Mouse (Mus musculus) lung, postnatal 0 days (tissue): ENCODE data around the gene Kif1c. TPM values are rescaled to one million over a fixed set of nuclear protein-coding genes. Genes with fewer than 3 reads are reported as not detected.

Experiments
- ATAC-seq: fragments of 200-750 bp; cut with Nextera tagmentation; 2 replicates; pipeline ENCODE4 v1.8.0; 2017; ENCODE audit warnings: moderate library complexity
- DNase-seq: peaks from one replicate; pipeline ENCODE4 v3.0.0-alpha.2; 2016; ENCODE audit warnings: low spot score
- H3K27ac ChIP-seq: fragments of 300-500 bp; sonication (generic); 2 replicates; pipeline ENCODE4 v1.5.1; 2014; ENCODE audit warnings: antibody characterized with exemption, mild to moderate bottlenecking, low read length, mixed read lengths
- H3K27me3 ChIP-seq: fragments of 300-500 bp; sonication (generic); replicated peaks from 2 replicates; pipeline ENCODE4 v1.6.1; 2014; ENCODE audit warnings: low read length, mixed read lengths; ENCODE audit not compliant: insufficient read depth
- H3K36me3 ChIP-seq: fragments of 300-500 bp; sonication (generic); 2 replicates; pipeline ENCODE4 v1.6.1; 2014; ENCODE audit warnings: low read length, mixed read lengths; ENCODE audit not compliant: insufficient read depth
- H3K4me1 ChIP-seq: fragments of 300-500 bp; sonication (generic); 2 replicates; pipeline ENCODE4 v1.6.1; 2014; ENCODE audit warnings: antibody characterized with exemption, low read depth, low read length, mixed read lengths; ENCODE audit not compliant: insufficient read depth
- H3K4me2 ChIP-seq: fragments of 300-500 bp; sonication (generic); replicated peaks from 2 replicates; pipeline ENCODE4 v1.6.1; 2014; ENCODE audit warnings: low read depth, mild to moderate bottlenecking, low read length, moderate library complexity, mixed read lengths
- H3K4me3 ChIP-seq: fragments of 300-500 bp; sonication (generic); 2 replicates; pipeline ENCODE4 v1.5.1; 2014; ENCODE audit warnings: low read depth, low read length
- H3K9ac ChIP-seq: fragments of 300-500 bp; sonication (generic); replicated peaks from 2 replicates; pipeline ENCODE4 v1.6.1; 2014; ENCODE audit warnings: low read depth, mild to moderate bottlenecking
- H3K9me3 ChIP-seq: fragments of 300-500 bp; sonication (generic); 2 replicates; pipeline ENCODE4 v1.6.1; 2016; ENCODE audit warnings: low read length, mixed read lengths
- CTCF ChIP-seq: IDR thresholded peaks from 2 replicates; pipeline ENCODE4 v1.5.1; 2016; ENCODE audit warnings: antibody characterized with exemption, mild to moderate bottlenecking
- EP300 ChIP-seq: IDR thresholded peaks from 2 replicates; pipeline ENCODE4 v1.6.1; 2016; ENCODE audit warnings: antibody characterized with exemption, mild to moderate bottlenecking, control low read depth
- WGBS: fragments of 180-500 bp; shearing (Covaris S2); extraction: QIAGEN DNeasy Blood & Tissue Kit; methylation state at CpG from one replicate; pipeline ENCODE4 v1.1.7; 2014; 5-methylcytosine and 5-hydroxymethylcytosine counted together
- polyA plus RNA-seq: library from polyadenylated mRNA; unstranded; fragments of >200 nt; fragmentation: Nextera tagmentation; extraction: Ambion mirVana; gene quantifications from 2 replicates; pipeline ENCODE4 v1.2.1, GENCODE M21; 2015

Kif1c gene
- polyA plus RNA-seq, 1 experiment from 2014 or later: 4.8 TPM

DNA sequence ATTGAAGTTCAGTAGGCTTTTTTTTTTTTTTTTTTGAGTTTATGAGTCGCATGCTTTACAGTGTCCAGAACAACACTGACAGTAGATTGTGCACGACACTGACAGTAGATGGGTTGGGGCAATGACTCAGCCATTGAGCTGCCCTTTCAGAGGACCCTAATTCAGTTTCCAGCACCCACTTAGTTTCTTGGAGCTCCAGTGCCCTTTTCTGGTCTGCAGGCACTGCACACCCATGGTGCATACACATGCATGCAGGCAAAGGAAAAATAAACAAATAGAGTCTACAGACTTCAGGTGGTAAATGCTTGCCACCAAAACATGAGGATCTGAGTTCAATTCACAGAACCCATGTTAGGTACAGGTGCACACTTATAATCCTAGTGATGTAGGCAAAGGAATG, 26.2 kb downstream of the Kif1c start:
- no peak overlapping the region for H3K27ac ChIP-seq
- TF ChIP-seq CTCF (no peak), EP300 (no peak)
- no peaks in the 10 kb centered on the region for H3K4me1 ChIP-seq
- DNase-seq (no peak), ATAC-seq (no peak)
- no peaks in the 10 kb centered on the region for H3K27me3 ChIP-seq
- H3K4me3 ChIP-seq: no peak overlapping the region
- H3K36me3 ChIP-seq: peaks cover 41% of the 10 kb centered on the region
- no peak overlapping the region for H3K9ac ChIP-seq
- H3K4me2 ChIP-seq: no peak overlapping the region
- no peaks in the 10 kb centered on the region for H3K9me3 ChIP-seq
- WGBS: 96% methylated on average over 2 of the region's 2 CpGs

DNA sequence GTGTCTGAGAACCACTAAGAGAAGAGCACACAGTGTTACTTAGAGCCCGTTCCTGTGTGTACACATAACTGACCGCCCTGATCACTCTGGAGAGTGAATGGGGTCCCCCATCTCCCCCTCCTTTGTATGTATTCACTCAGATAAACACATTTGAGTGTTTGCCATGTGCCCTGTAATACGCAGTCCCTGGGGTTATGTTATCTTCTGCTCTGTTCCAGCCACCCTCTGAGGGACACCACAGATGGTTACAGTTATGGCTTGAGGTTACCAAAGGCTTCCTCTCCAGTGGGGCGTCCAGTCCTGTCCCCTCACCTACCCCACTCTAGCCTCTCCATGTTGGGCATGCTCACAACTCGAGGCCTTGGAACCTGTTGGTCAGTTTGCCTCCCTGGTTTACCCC, 27.0 kb downstream of the Kif1c start:
- no peak for TF ChIP-seq CTCF
- no peak for TF ChIP-seq EP300
- Histone ChIP-seq H3K27me3 (no peaks in the 10 kb centered on the region), H3K9me3 (no peaks in the 10 kb centered on the region), H3K27ac (no peak overlapping the region), H3K4me1 (no peaks in the 10 kb centered on the region), H3K4me3 (no peak overlapping the region), H3K9ac (no peak overlapping the region), H3K4me2 (no peak overlapping the region), H3K36me3 (peaks cover 36% of the 10 kb centered on the region)
- WGBS: 70% methylated on average over 5 of the region's 5 CpGs
- ATAC-seq (no peak), DNase-seq (no peak)

DNA sequence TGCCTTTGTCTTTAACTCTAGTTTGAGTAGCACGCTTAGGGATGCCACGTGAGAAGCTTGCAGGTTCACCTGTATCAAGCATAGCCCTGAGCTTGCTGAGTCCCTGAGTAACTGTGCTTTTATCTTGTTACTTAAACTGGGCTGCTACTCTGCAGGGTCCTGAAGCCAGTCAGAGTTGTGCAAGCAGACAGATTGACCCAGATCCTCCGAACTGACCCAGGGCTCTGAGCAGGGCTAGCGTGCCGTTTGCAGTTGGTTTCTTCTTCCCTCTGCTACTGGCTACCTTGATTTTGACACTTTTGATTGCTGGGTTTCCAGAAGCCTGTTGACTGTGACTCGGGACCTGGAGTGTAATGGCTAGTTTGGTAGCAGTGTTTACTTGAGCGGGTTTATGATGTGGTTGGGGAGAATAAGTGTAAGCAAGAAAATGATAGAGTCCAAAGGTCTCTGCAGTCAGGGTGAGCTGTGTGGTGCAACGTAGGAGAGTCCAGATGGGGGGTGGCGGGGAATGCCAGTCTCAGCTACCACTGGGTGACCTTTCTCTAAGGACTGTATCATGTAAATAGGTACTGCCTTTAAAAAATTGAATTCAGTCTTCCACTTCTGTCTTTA, 30.2 kb downstream of the Kif1c start:
- H3K27ac ChIP-seq: no peak overlapping the region
- no peak for DNase-seq
- H3K9me3 ChIP-seq: no peaks in the 10 kb centered on the region
- H3K27me3 ChIP-seq: no peaks in the 10 kb centered on the region
- H3K36me3 ChIP-seq: peaks cover 18% of the 10 kb centered on the region
- H3K9ac ChIP-seq: no peak overlapping the region
- no peak overlapping the region for H3K4me2 ChIP-seq
- ATAC-seq: no peak
- TF ChIP-seq EP300 (no peak), CTCF (no peak)
- H3K4me1 ChIP-seq: no peaks in the 10 kb centered on the region
- 70% methylated on average over 9 of the region's 9 CpGs for WGBS
- no peak overlapping the region for H3K4me3 ChIP-seq

DNA sequence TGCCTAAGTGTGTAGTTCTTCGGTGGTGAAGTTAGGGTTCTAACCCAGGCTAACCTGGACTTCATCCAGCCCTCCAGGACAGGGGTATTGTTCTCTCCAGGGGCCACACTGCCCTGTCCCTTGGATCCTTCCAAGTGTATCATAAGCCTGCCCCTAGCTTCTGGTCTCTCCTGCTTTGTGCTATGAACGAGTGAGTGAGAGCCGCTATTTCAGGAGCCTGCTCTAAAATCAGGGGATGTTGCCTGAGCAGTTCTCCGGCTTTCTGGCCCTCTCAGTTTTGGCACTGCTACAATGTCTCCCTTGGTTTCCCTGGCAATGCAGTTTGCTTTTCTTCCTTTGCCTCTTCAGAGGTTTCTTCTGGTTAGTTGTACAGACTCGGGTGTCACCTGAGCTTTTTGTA, 30.8 kb downstream of the Kif1c start:
- DNase-seq (no peak), ATAC-seq (no peak)
- H3K9ac ChIP-seq: no peak overlapping the region
- 49% methylated on average over 5 of the region's 5 CpGs for WGBS
- H3K27ac ChIP-seq: no peak overlapping the region
- no peaks in the 10 kb centered on the region for H3K4me1 ChIP-seq
- H3K27me3 ChIP-seq: no peaks in the 10 kb centered on the region
- no peak overlapping the region for H3K4me2 ChIP-seq
- no peaks in the 10 kb centered on the region for H3K9me3 ChIP-seq
- no peak overlapping the region for H3K4me3 ChIP-seq
- TF ChIP-seq CTCF (no peak), EP300 (no peak)
- H3K36me3 ChIP-seq: peaks cover 18% of the 10 kb centered on the region

DNA sequence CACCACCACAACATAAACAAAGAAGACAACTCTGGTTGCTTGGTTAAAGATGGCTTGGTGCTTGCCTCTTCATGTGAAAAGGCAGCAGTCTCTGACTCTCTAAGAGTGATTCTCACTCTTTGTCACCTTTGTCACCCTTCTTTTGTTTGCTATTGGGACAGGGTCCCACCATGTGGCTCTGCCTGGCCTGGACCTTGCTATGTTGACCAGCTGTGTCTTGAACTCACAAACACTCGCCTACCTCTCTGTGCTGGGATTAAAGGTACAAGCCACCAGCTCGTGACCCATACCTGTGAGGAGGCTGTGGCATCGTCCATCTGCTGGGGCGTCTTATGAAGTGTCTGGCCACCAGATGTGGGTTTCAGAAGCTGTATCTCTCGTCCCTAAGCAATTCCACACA, 32.9 kb downstream of the Kif1c start:
- no peaks in the 10 kb centered on the region for H3K4me1 ChIP-seq
- no peaks in the 10 kb centered on the region for H3K27me3 ChIP-seq
- no peak for TF ChIP-seq EP300
- TF ChIP-seq CTCF: no peak
- no peak overlapping the region for H3K27ac ChIP-seq
- H3K9ac ChIP-seq: no peak overlapping the region
- no peak overlapping the region for H3K4me2 ChIP-seq
- no peak overlapping the region for H3K4me3 ChIP-seq
- no peaks in the 10 kb centered on the region for H3K9me3 ChIP-seq
- no peak for ATAC-seq
- H3K36me3 ChIP-seq: peaks cover under 1% of the 10 kb centered on the region; the same call in 1 of the 2 replicates
- DNase-seq: no peak
- 60% methylated on average over 5 of the region's 5 CpGs for WGBS

DNA sequence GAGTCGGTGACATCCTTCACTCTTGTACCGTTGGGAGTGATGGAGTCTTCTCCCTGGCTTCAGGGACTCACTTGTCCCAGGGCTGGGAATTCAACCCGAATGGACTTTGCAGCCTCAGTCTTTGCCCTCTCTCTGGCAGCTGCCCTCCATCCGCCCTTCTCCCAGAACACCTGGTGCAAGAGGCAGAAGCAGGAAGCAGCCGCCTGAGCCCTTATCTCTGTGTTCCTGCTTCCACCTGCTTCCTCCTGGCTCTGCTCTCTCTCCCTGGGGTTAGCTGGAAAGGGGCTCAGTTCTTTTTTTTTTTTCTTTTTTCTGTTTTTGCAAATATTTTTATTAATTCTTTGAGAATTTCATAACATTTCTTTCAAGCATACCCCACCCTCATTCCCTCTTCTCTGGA, 37.4 kb downstream of the Kif1c start:
- TF ChIP-seq EP300: no peak
- no peak for TF ChIP-seq CTCF
- no peaks in the 10 kb centered on the region for H3K27me3 ChIP-seq
- H3K4me2 ChIP-seq: no peak overlapping the region
- no peaks in the 10 kb centered on the region for H3K9me3 ChIP-seq
- H3K36me3 ChIP-seq: no peaks in the 10 kb centered on the region
- WGBS: 35% methylated on average over 5 of the region's 5 CpGs
- no peak overlapping the region for H3K9ac ChIP-seq
- H3K27ac ChIP-seq: no peak overlapping the region
- no peak overlapping the region for H3K4me3 ChIP-seq
- ATAC-seq (no peak), DNase-seq (no peak)
- H3K4me1 ChIP-seq: no peaks in the 10 kb centered on the region

DNA sequence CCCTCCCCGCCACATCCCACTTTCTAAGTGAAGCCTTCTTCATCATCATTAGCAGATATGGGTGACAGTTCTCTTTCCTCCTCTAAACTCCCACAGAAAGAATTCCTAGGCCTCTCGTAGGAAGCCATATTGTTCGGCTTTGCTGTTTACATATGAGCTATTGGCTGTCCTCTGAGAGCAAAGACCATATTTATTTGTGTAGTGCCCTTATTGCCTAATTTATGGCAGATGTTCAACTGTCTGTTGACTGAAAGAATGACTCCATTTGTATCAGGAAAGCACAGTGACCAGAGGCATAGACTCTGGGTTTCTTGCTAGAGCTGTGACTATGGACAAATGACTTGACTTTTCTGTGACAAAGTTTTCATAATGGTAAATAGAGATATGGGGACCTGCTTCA, 41.3 kb downstream of the Kif1c start:
- Histone ChIP-seq H3K27me3 (no peaks in the 10 kb centered on the region), H3K4me2 (no peak overlapping the region), H3K9me3 (no peaks in the 10 kb centered on the region), H3K36me3 (no peaks in the 10 kb centered on the region), H3K9ac (no peak overlapping the region), H3K4me3 (no peak overlapping the region), H3K4me1 (no peaks in the 10 kb centered on the region), H3K27ac (no peak overlapping the region)
- no peak for TF ChIP-seq EP300
- no peak for TF ChIP-seq CTCF
- ATAC-seq: no peak
- WGBS: 76% methylated on average over 3 of the region's 3 CpGs
- no peak for DNase-seq
